Mouse (Mus musculus) ZHBTc4 (cell line): ENCODE results near the gene Olfr1282.
"Not testable (repeated sequence)": the region's sequence is repeated elsewhere in the genome, so short reads cannot be mapped to it uniquely, and the experiment has no call there.

Experiments used
- DNase-seq: peaks from one replicate; pipeline ENCODE4 v3.0.0-alpha.2; 2011; ENCODE audit warnings: low read depth, low spot score

Gene Olfr1282

DNA sequence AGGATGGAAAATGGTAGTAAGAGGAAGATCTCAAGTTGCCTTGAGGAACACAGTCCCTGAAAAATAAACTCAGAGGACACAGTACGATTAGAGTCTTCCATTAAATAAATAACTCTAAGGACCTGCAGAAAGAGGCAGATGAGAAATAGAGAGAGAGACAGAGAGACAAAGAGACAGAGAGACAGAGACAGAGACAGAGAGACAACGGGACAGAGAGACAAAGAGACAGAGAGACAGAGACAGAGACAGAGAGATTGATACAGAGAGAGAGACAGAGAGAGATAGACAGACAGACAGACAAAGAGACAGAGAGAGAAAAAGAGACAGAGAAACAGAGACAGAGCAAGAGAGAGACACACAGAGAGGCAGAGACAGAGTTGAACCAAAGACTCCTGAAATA lies at the start of gene Olfr1282:
Gene Olfr1282 (minus strand): TSS at position 101 of the 400 bp plus-strand sequence.
- no peak for DNase-seq

DNA sequence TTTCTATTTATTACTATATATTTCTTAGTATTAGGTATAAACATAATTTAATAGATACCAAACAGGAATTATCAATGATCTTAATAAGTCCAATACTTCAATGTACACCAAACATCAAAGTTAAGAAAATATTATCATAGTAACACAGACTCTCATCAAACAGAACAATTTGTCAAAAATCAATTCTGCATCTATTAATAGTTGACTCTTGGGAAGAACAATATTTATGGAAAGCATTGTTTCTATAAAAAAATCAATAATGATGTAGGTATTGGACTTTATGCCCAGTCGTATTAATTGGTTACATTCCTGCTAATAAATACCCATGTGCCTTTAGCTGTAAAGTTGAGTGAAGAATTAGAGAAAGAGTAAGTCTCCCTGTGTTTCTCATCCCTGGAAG lies 39.3 kb upstream of the Olfr1282 start, which contains the start of gene Olfr1284:
Gene Olfr1284 (plus strand): TSS at position 301 of the 400 bp plus-strand sequence.
- DNase-seq, result no peak

- DNase-seq, result no peak
These were observed 30.6 kb upstream of the Olfr1282 start, which contains the start of gene Olfr1283 for GRCm38 (mm10) chr2:111366490-111366889. Olfr1283 (plus strand) TSS chr2:111366790.

- DNase-seq, result not testable (repeated sequence)
These were observed 2.2 kb downstream of the Olfr1282 start for GRCm38 (mm10) chr2:111333721-111334120.

DNA sequence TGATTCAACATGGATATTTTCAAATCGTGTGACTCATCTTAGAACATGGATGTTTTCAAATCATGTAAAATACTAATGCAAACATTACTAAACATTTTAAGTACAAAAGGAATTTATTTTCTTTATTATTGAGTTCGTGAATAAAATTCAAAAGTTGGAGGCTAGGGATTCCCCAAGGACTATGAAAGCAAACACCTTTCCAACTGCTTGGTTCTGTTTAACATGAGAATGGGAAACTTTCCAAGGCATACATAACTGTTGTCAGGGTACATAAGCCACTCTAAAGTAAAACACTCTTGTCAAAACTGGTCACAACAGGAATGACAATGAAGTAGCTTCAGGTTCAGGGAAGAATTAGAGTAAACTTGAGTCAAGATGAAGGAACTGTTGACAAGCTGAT lies 9.7 kb downstream of the Olfr1282 start, which contains the start of gene Olfr1281:
Gene Olfr1281 (plus strand): TSS at position 301 of the 400 bp plus-strand sequence.
- DNase-seq, result peak; percentile 4

DNA sequence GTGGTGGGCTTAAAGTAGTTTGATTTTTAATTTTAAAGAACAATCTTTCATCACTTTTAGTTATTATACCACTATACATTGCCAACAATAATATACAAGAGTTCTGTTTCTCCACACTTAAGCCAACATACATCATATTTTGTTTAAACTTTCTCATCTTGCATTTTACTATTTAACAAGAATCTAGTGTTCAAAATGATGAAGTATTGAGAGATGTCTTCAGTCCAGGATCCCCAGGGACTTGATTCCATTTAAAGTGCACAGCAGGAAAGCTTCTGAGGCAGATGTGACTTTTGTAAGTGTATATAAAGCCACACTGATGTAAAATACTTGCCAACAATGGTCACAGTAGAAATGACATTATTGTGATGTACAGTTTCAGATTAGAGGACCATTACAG lies 22.2 kb downstream of the Olfr1282 start, which contains the start of gene Olfr1280:
Gene Olfr1280 (plus strand): TSS at position 301 of the 400 bp plus-strand sequence.
- DNase-seq, result peak; percentile 0

- no peak for DNase-seq
These were observed 35.5 kb downstream of the Olfr1282 start, which contains the start of gene Olfr1279 for GRCm38 (mm10) chr2:111300374-111300773. Olfr1279 (plus strand) TSS chr2:111300635.

GRCm38 (mm10) chr2:111298541-111298940 lies 37.3 kb downstream of the Olfr1282 start:
- DNase-seq, result no peak

GRCm38 (mm10) chr2:111289836-111290235 lies 46.0 kb downstream of the Olfr1282 start, which contains the start of gene Olfr1278:
Olfr1278 (plus strand) TSS chr2:111290136.
- DNase-seq, result no peak
